21 mouse cellular contexts compared by ENCODE assay signal in genomic region chr4:37114424-37114823, GRCm38 (mm10).
"Had no signal": no experiment of that assay in that cellular context is flagged by ENCODE, and none has a peak within 500 bp of the region (broad histone marks: within the 10 kb centered on the region; RNA-seq: fewer than 3 reads in every experiment).

No protein-coding gene starts in this region.

- ATAC-seq: forebrain, embryonic 13.5 days; forebrain, embryonic 14.5 days; forebrain, embryonic 15.5 days; forebrain, embryonic 16.5 days; forebrain, postnatal 0 days had no signal

- DNase-seq: cerebellum, adult 2 months; cerebellum, adult 8-10 months; cerebellum, adult 9-10 months; cerebellum, postnatal 10 days; cerebellum, postnatal 14 days; cerebellum, postnatal 25 days; cerebellum, postnatal 36 days; embryo, embryonic 11 days; forebrain, postnatal 0 days; gastrocnemius, adult 2 months; gastrocnemius, postnatal 10 days; gastrocnemius, postnatal 14 days; gastrocnemius, postnatal 25 days; gastrocnemius, postnatal 36 days; heart, adult 11 months; heart, adult 18-20 months; heart, adult 2 months had no signal
